Mouse (Mus musculus): ENCODE data around the gene Diaph2. TPM values are rescaled to one million over a fixed set of nuclear protein-coding genes. Genes with fewer than 3 reads are reported as not detected.

Diaph2 gene
- polyA plus RNA-seq (2015; fragmentation: Nextera tagmentation; extraction: Ambion mirVana): 3.6 and 4.4 TPM in 2 replicates

GRCm38 (mm10) chrX:129749571-129750061 is at the start of gene Diaph2:
Gene Diaph2 (plus strand): TSS chrX:129749742.
- Histone ChIP-seq H3K4me1 (replicated peaks) (no peaks in the 10 kb centered on the region), H3K27ac (0 out of 2 replicates have a peak within 1 kb of the TSS, but pooled peaks have one; percentile 30), H3K27me3 (no peaks in the 10 kb centered on the region), H3K9ac (replicated peaks) (peak within 1 kb of the TSS; percentile 66), H3K4me2 (replicated peaks) (peak within 1 kb of the TSS; percentile 60), H3K9me3 (no peaks in the 10 kb centered on the region), H3K4me3 (replicated peaks) (peak within 1 kb of the TSS; percentile 56), H3K36me3 (no peaks in the 10 kb centered on the region)
- peak; percentile 96 for ATAC-seq
- 19% methylated on average over 49 of the region's 49 CpGs for WGBS

GRCm38 (mm10) chrX:129701634-129702312 is 47.8 kb upstream of the Diaph2 start:
- no peak for ATAC-seq
- H3K9me3 ChIP-seq: no peaks in the 10 kb centered on the region; the same call in 1 of the 2 replicates
- no peak overlapping the region for H3K27ac ChIP-seq
- no peak overlapping the region for H3K4me3 ChIP-seq (replicated peaks)
- no peaks in the 10 kb centered on the region for H3K36me3 ChIP-seq
- no peak overlapping the region for H3K4me2 ChIP-seq (replicated peaks)
- no peaks in the 10 kb centered on the region for H3K4me1 ChIP-seq (replicated peaks)
- H3K9ac ChIP-seq (replicated peaks): no peak overlapping the region
- WGBS: 73% methylated on average over 6 of the region's 6 CpGs
- H3K27me3 ChIP-seq: no peaks in the 10 kb centered on the region

- Histone ChIP-seq H3K27me3 (no peaks in the 10 kb centered on the region), H3K9ac (replicated peaks) (no peak overlapping the region), H3K9me3 (no peaks in the 10 kb centered on the region), H3K4me2 (replicated peaks) (no peak overlapping the region), H3K36me3 (no peaks in the 10 kb centered on the region), H3K4me1 (replicated peaks) (no peaks in the 10 kb centered on the region), H3K27ac (no peak overlapping the region), H3K4me3 (replicated peaks) (no peak overlapping the region)
- no peak for ATAC-seq
- WGBS: 70% methylated on average over 2 of the region's 2 CpGs
Measured at GRCm38 (mm10) chrX:129709656-129710055, 39.9 kb upstream of the Diaph2 start.

GRCm38 (mm10) chrX:129728717-129729220 is 20.8 kb upstream of the Diaph2 start:
- Histone ChIP-seq H3K9ac (replicated peaks) (no peak overlapping the region), H3K36me3 (no peaks in the 10 kb centered on the region), H3K27me3 (no peaks in the 10 kb centered on the region), H3K27ac (no peak overlapping the region), H3K4me2 (replicated peaks) (no peak overlapping the region), H3K4me1 (replicated peaks) (no peaks in the 10 kb centered on the region), H3K9me3 (no peaks in the 10 kb centered on the region), H3K4me3 (replicated peaks) (no peak overlapping the region)
- ATAC-seq: no peak
- 55% methylated on average over 2 of the region's 2 CpGs for WGBS

- Histone ChIP-seq H3K27ac (no peak overlapping the region), H3K9ac (replicated peaks) (no peak overlapping the region), H3K4me1 (replicated peaks) (no peaks in the 10 kb centered on the region), H3K4me3 (replicated peaks) (no peak overlapping the region), H3K27me3 (no peaks in the 10 kb centered on the region), H3K36me3 (no peaks in the 10 kb centered on the region), H3K9me3 (no peaks in the 10 kb centered on the region), H3K4me2 (replicated peaks) (no peak overlapping the region)
- 39% methylated on average over 1 of the region's 1 CpGs for WGBS
- no peak for ATAC-seq
Measured at GRCm38 (mm10) chrX:129736562-129736961, 13.0 kb upstream of the Diaph2 start.

- Histone ChIP-seq H3K27me3 (no peaks in the 10 kb centered on the region), H3K4me3 (replicated peaks) (no peak overlapping the region), H3K4me1 (replicated peaks) (no peaks in the 10 kb centered on the region), H3K9me3 (no peaks in the 10 kb centered on the region), H3K27ac (no peak overlapping the region), H3K4me2 (replicated peaks) (no peak overlapping the region), H3K9ac (replicated peaks) (no peak overlapping the region), H3K36me3 (no peaks in the 10 kb centered on the region)
- ATAC-seq: no peak
Measured at GRCm38 (mm10) chrX:129739226-129739625, 10.3 kb upstream of the Diaph2 start.

- Histone ChIP-seq H3K36me3 (no peaks in the 10 kb centered on the region), H3K27ac (no peak overlapping the region), H3K4me2 (replicated peaks) (no peak overlapping the region), H3K27me3 (no peaks in the 10 kb centered on the region), H3K4me3 (replicated peaks) (no peak overlapping the region), H3K4me1 (replicated peaks) (no peaks in the 10 kb centered on the region), H3K9me3 (no peaks in the 10 kb centered on the region), H3K9ac (replicated peaks) (no peak overlapping the region)
- no peak for ATAC-seq
- WGBS: 93% methylated on average over 3 of the region's 3 CpGs
Measured at GRCm38 (mm10) chrX:129742981-129743380, 6.6 kb upstream of the Diaph2 start.

- H3K9me3 ChIP-seq: no peaks in the 10 kb centered on the region
- WGBS: 81% methylated on average over 3 of the region's 3 CpGs
- H3K4me2 ChIP-seq (replicated peaks): no peak overlapping the region
- H3K9ac ChIP-seq (replicated peaks): no peak overlapping the region
- H3K36me3 ChIP-seq: no peaks in the 10 kb centered on the region
- H3K27ac ChIP-seq: no peak overlapping the region
- no peak overlapping the region for H3K4me3 ChIP-seq (replicated peaks)
- no peaks in the 10 kb centered on the region for H3K27me3 ChIP-seq
- ATAC-seq: no peak
- no peaks in the 10 kb centered on the region for H3K4me1 ChIP-seq (replicated peaks)
Measured at GRCm38 (mm10) chrX:129745976-129746375, 3.6 kb upstream of the Diaph2 start.

- Histone ChIP-seq H3K4me3 (replicated peaks) (peak overlapping the region; percentile 56), H3K4me2 (replicated peaks) (peak overlapping the region; percentile 60), H3K27me3 (no peaks in the 10 kb centered on the region), H3K9ac (replicated peaks) (no peak overlapping the region), H3K36me3 (no peaks in the 10 kb centered on the region), H3K9me3 (no peaks in the 10 kb centered on the region), H3K27ac (no peak overlapping the region), H3K4me1 (replicated peaks) (no peaks in the 10 kb centered on the region)
- WGBS: 33% methylated on average over 1 of the region's 1 CpGs
- ATAC-seq: peak; percentile 40; the same call in 1 of the 2 replicates
Measured at GRCm38 (mm10) chrX:129749102-129749501, 440 bp upstream of the Diaph2 start.

- H3K9me3 ChIP-seq: no peaks in the 10 kb centered on the region
- peak overlapping the region; percentile 56 for H3K4me3 ChIP-seq (replicated peaks)
- no peaks in the 10 kb centered on the region for H3K4me1 ChIP-seq (replicated peaks)
- no peaks in the 10 kb centered on the region for H3K36me3 ChIP-seq
- H3K27me3 ChIP-seq: no peaks in the 10 kb centered on the region
- H3K9ac ChIP-seq (replicated peaks): peak overlapping the region; percentile 66
- peak; percentile 80 for ATAC-seq
- 0 out of 2 replicates have a peak overlapping the region, but pooled peaks have one; percentile 30 for H3K27ac ChIP-seq
- WGBS: 27% methylated on average over 31 of the region's 31 CpGs
- H3K4me2 ChIP-seq (replicated peaks): peak overlapping the region; percentile 60
Measured at GRCm38 (mm10) chrX:129750094-129750569, 590 bp downstream of the Diaph2 start.

GRCm38 (mm10) chrX:129750606-129751005 is 1.1 kb downstream of the Diaph2 start:
- Histone ChIP-seq H3K27me3 (no peaks in the 10 kb centered on the region), H3K4me1 (replicated peaks) (no peaks in the 10 kb centered on the region), H3K9ac (replicated peaks) (peak overlapping the region; percentile 66), H3K36me3 (no peaks in the 10 kb centered on the region), H3K4me2 (replicated peaks) (peak overlapping the region; percentile 60), H3K27ac (no peak overlapping the region), H3K9me3 (no peaks in the 10 kb centered on the region), H3K4me3 (replicated peaks) (peak overlapping the region; percentile 56)
- ATAC-seq: no peak
- 7% methylated on average over 6 of the region's 6 CpGs for WGBS

- ATAC-seq: no peak
- Histone ChIP-seq H3K27me3 (no peaks in the 10 kb centered on the region), H3K27ac (no peak overlapping the region), H3K9me3 (no peaks in the 10 kb centered on the region), H3K36me3 (no peaks in the 10 kb centered on the region), H3K4me3 (replicated peaks) (no peak overlapping the region), H3K4me2 (replicated peaks) (no peak overlapping the region), H3K4me1 (replicated peaks) (no peaks in the 10 kb centered on the region), H3K9ac (replicated peaks) (no peak overlapping the region)
Measured at GRCm38 (mm10) chrX:129756606-129757005, 7.1 kb downstream of the Diaph2 start.
